Mouse (Mus musculus): ENCODE measurements around the gene Serinc5.

DNA sequence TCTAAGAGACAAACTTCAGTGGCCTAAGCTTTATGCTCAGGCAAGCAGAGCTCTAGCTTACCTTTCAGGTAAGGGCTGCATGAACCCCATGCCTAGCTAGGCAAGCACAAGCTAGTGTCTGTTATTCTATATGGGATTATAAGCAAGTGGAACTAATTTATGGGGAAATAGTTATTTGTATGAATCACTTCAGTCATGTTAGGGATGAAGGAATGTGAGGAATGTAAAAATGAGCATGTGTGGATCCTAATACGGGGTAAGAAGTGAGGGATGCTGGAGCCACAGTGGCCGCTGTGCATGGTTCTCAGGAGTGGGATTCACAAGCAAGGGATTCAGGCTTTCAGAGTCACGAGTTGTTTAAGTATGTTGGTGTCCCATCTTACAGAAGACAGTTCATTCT is 64.4 kb downstream of the Serinc5 start:
- TF ChIP-seq CTCF (IDR thresholded peaks at IDR 0.05; ENCODE audit: borderline replicate concordance, insufficient read depth, low read length) (no peak), POLR2A (IDR thresholded peaks at IDR 0.05; ENCODE audit: low read depth, low read length) (no peak)
